Mouse (Mus musculus) cerebellum, postnatal 36 days (tissue): ENCODE data around the gene Mapk8ip3.

ENCODE experiments used
- DNase-seq, 2 experiments: peaks; one replicate each; pipeline ENCODE4 v3.0.0; 2021 to 2022; ENCODE audit warnings: mixed read lengths in 2 of 2

Mapk8ip3 gene

DNA sequence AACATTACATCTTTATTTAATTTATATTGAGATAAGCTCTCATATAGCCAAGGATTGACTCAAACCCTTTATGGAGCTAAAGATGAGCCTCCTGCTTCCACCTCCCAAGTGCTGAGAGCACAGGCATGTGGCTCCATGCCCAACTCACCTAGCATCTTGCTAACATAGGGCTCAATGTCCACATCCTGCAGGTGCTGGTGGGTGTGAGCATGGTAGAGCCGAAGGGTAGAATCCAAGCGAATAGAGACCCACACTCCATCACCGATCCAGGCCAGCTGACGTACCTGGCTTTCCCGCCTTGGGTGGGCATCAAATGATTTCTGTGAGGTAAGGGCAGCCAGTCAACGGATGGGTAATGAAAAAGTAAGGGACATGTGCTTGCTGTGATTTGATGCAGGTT lies 36.8 kb downstream of the Mapk8ip3 start:
- DNase-seq, result no peak

DNA sequence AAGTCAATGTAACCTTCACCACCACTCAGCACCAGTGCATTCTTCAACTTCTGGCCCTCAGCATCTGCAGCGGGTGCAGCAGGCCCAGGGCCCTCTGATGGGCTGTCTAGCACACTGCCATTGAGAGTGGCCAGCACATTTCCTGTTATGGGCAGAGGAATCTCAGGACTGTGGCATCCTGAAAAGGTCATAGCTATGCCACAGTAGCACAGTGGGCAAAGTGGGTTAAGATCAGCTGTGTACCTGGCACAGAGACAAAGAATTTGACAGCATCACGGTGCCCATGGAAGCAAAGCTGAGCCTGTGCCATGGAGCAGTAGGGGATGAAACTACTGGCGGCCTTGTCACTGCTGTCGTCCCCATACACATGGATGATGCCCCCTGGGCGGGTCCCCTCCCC lies 37.6 kb downstream of the Mapk8ip3 start:
- DNase-seq, result no peak

DNA sequence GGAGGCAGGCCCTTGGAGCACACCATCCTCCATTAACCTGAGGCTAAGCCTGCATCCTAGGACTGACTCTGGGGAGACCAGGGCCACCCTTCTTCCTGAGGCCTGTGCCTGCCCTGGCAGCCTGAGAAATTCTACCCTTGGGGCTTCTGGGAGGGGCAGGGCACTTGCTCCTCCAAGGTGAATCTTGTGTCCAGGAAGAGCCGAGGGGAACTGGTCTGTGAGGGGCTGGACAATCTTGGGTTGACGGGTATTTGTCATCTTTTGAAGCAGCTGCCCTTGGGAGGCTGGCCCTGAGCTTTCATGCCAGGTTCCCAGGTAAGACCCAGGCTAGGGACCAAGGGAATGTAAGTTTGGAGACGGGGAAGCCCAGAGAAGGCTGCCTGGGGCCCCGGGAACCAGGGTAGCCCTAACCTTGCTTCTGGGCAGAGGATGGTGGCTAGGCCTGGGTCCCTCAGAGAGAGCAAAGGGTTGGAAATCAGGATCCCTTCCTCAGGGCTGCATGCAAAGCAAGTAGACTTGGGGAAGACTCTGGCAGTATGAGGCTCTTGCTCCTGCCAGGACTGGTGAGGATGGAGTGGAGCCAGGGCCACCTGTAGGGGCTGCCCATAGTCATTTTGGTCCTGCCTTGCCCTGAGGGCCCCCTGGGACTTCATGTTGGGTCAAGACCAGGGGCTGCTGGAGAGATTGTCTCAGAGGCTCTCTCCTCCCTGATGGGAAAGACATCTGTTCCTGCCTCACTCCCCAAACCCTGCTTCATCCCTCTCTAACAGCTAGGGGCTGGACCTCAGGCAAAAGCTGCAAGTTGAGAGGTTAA lies 38.5 kb downstream of the Mapk8ip3 start:
- no peak for DNase-seq

DNA sequence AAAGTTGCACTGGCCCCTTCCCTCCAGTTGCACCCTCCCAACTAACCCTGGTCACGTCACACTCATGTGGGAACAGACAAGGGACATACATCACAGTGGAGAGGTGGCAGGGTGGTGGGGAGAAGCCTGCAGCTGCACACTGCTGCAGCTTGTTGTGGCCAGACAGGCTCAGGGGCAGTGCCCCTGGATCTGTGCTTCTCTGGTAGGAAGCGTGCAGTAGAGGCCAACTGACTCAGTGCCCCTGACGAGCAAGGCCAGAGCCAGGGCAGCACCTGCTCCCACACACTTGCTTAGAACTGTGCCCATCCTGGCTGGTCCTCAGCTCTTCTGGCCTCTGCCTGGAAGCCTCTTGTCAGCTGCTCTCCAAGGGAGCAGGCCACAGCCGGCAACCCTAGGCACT lies 39.2 kb downstream of the Mapk8ip3 start:
- no peak for DNase-seq

DNA sequence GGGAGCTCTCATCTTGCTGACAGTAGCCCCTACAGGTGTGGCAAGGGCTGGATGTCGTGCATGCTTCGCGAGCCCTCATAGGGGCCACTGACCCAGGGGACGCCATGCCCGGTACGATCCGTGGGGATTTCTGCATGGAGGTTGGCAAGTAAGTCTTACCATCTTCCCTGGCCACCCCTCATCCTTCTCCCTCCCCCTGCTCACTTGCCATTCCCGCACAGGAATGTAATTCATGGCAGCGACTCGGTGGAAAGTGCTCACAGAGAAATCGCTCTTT lies 39.8 kb downstream of the Mapk8ip3 start:
- DNase-seq, result no peak

DNA sequence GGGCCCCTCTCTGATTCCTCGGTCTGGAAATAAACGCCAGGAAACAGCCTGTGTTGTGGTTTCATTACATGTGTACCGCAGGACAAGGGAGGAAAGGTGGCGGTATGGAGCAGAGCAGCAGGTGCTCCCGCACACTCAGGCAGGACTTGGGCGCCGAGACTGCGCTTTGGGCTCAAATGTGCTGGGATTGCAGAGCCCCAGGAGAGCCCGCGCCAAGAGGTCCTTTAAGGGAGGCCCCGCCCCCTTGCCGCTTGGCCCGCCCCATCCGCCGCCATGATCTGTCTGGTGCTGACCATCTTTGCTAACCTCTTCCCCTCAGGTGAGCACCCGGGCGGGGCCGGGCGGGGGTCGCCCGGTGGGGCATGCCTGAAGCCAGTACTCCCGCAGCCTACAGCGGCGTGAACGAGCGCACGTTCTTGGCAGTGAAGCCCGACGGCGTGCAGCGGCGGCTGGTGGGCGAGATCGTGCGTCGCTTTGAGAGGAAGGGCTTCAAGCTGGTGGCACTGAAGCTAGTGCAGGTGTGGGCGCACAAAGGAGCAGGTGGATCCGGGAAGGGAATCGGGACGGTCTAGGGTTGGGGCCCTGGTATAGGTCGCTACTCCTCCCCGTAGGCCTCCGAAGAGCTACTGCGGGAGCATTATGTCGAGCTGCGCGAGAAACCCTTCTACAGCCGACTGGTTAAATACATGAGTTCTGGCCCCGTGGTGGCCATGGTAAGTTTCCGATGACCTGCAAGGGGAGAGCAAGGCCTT lies 40.4 kb downstream of the Mapk8ip3 start, which contains the start of gene Nme3:
Gene Nme3 (plus strand): TSS at position 260 of the 752 bp plus-strand sequence.
- DNase-seq, result peak; percentile 76 to 82

DNA sequence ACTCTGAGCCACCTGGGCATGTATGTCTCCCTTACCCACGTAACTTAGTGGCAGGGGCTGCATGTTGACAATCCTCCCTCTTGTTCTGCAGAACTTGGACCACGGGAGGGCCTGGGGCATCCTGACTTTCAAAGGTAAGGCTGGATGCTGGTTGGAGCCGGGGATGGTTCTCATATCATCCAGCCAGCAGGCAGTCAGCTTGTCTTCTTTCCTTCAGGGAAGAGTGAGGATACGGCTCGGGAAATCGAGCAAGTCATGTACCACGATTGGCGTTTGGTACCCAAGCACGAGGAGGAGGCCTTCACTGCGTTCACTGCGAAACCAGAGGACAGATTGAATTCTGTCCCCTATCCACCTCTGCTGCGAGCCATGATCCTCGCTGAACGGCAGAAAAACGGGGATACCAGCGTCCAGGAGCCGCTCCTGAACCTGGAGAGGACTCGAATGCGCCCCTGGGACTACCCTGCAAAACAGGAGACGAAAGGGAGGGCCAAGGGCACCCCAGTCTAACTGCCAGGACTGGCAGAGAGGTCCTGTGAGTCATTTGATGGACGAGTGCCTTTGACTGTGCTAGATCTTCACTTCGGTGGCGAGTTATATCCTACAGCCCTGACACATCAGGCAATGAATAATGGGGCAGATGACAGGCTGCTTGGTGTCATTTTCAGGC lies 41.1 kb downstream of the Mapk8ip3 start:
- no peak for DNase-seq

DNA sequence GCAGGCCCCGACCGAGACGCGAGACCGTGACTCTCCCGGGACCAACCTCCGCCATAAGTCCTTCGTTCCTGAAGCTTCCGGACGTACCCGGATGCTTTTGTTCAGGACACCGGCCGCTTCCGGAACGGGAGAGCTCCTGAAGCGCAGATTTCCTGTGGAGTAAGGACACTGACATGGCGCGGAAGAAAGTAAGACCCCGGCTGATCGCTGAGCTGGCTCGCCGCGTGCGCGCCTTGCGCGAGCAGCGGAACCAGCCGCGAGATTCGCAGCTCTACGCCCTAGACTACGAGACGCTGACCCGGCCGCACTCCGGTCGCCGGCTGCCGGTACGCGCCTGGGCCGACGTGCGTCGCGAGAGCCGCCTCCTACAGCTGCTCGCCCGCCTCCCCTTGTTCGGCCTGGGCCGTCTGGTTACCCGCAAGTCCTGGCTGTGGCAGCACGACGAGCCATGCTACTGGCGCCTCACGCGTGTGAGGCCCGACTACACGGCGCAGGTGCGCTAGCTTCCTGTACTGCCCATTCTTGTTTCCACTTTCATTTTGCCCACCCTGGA lies 41.7 kb downstream of the Mapk8ip3 start, which contains the start of the genes Eme2 and Mrps34:
Gene Eme2 (minus strand): TSS at position 93 of the 553 bp plus-strand sequence.
Gene Mrps34 (plus strand): TSS at position 122 of the 553 bp plus-strand sequence.
- peak; percentile 85 to 86 for DNase-seq

DNA sequence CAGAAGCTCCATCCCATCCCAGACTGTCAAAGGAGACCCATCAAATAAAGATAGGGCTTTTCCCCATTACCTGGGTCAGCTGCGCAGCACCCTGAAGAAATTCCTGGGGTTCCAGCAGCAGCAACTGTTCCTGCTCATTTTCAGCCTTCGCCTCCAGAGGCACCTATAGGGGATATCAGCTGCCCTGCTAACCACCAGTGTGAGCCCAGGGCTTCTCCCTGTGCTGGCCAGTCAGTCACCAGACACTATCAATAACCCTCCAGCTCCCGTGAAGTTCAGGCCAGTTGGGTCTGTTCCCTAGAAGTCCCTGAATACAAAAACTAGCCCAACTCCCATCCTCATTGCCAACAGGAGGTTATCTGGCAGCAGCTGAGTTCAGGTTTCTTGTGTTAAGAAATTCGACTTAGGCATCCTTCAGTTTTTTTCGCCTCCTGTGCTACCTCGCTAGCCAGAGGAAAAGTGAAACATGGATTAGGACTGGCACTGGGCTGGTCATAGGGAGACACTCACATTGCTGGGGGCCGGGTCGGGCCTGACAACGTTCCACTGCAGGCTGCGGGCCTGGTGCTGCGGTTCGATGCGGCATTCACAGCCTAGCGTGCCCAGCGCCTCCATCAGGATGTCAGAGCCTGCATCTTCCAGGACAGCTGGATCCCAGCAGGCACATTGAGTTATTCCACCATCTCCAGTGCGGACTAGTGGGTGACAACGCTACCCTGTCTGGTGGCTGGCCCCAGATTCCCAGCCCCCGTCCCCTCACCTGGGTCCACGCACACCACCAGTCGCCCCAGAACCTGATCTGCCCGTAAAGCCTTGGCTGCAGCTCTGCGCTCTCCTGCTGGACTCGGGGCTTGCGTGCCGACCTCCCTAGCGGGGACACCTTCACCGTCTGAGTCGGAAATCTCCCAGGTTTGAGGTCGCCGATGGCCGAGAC lies 42.4 kb downstream of the Mapk8ip3 start:
- no peak for DNase-seq

DNA sequence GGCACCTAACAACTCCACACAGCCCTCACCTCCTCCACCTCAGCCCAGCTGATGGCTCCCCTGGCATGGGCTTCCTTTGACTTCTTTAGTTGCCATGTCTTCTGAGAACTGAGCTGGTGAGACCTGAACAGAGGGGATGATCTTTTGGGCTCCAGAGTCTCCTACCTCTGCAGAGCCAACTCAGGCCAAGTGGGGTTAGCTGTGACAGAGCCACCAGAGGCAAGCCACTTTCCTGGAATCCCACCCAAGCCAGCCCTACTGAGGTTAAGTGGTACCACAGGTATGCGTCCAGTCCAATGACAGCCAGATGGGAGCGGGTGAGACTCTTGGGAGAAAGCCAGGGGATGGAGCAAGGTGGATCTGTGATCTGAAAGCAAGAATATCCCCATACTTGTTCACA lies 43.5 kb downstream of the Mapk8ip3 start:
- DNase-seq, result no peak

DNA sequence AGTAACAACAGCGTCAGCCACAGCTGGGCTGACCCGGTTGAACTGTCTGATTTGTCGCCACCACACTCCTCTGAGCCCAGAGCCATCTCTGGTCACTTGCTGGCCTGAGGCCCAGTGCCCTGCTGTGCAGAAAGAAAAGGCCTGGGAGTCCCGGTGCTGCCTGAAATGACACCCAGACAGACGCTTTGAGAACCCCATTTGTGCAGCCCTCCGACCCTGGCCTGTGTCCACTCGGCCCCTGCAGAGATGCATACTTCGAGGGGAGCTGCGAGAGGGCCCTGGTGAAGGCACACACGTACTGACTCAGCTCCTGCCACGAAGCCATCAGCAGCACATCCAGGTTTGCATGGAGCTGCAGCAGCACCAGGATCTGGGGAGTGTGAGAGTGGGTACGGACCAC lies 44.0 kb downstream of the Mapk8ip3 start:
- DNase-seq, result no peak

DNA sequence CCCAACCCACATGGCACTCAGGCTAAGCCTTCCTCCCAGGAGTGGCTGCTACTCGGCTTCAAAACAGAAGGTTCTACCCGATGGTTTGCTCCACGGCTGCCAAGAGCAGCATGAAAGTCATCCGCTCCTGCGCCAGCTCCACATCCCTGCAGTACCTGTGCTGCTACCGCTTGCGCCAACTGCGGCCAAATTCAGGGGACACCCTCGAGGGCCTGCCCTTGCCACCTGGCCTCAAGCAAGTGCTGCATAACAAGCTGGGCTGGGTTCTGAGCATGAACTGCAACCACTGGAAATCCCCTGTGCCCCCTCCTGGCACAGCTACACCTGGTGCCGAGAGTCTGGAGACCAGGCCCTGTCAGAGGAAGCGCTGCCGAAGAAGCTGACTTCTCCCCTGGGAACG lies 45.5 kb downstream of the Mapk8ip3 start:
- DNase-seq, result peak; percentile 73 to 77

DNA sequence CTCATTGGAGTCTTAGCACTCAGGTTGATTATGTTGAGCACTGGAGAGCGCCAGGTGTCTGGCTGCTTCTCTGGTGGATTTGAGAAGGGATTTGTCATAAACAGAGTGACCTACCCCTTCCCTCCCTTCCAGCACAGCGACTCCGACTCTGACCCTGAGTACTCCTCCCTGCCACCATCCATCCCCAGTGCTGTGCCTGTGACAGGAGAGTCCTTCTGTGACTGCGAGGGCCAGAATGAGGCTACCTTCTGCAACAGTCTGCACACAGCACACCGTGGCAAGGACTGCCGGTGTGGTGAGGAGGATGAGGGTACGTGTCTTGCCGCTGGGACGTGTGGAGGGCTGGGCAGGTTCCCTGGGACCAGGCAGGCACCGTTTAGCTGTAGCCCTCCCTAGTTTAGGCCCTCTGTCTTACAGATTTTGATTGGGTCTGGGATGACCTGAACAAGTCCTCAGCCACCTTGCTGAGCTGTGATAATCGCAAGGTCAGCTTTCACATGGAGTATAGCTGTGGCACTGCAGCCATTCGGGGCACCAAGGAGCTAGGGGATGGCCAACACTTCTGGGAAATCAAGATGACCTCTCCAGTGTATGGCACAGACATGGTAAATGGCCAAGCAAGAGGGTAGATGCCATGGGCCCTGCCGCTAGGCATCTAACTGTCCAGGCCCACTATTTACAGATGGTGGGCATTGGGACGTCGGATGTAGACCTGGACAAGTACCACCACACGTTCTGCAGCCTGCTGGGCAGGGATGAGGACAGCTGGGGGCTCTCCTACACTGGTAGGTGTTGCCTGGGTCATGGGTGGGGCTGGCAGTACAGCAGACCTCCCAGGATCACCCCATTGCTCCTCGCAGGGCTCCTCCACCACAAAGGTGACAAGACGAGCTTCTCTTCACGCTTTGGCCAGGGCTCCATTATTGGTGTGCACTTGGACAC lies 46.4 kb downstream of the Mapk8ip3 start:
- no peak for DNase-seq

DNA sequence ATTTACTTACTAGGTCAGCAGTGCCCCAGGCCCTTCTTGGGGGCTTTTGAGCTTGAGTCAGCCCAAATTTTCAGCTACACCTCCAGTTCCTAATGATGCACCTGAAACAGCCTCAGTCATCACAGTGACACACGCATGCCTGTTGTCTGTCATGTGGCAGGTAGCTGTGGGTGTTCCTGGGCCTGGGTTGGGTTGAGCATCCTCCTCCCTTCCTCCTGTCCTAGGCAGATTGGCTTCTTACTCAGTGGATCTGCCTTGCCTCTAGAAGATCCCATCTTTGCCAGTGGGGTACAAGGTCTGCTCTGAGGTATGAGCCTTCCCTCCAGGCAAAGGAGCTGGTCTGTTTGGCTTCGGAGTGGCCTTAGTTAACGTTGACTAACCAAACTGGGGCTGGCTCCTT lies 47.9 kb downstream of the Mapk8ip3 start:
- no peak for DNase-seq

DNA sequence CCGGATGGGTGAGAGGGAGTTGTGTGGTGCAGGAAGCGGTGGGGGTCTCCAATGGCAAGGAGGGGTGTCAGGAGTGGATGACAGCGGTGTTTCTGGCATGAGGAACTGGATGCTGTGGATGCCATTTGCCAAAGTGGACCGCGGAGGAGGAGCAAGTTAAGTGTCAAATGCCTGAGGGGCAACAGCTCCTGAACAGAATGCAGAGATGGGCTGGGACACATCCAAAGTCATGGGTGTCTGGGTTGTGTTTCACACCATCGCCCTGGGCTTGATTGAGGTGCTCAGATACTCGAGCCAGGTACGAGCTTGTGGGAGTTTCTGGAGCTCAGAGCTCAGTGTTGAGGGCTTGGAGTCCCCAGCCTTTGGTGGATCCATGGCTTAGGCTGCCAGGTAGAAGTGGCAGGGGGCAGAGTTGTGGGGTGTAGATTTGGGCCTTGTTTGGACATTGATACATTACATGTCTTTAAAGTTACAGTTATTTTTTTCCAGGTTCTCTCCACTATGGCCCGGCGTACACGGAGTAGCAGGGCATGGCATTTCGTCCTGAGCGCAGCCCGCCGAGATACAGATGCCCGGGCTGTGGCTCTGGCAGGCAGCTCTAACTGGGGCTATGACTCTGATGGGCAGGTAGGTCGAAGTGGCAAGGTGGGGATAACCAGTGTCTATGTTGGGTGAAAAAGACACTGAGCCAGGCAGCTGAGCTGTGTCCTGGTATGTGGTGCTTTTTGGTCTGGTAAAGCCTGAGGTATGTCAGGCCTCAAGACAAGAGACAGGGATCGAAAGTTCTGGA lies 49.3 kb downstream of the Mapk8ip3 start:
- DNase-seq, result no peak

DNA sequence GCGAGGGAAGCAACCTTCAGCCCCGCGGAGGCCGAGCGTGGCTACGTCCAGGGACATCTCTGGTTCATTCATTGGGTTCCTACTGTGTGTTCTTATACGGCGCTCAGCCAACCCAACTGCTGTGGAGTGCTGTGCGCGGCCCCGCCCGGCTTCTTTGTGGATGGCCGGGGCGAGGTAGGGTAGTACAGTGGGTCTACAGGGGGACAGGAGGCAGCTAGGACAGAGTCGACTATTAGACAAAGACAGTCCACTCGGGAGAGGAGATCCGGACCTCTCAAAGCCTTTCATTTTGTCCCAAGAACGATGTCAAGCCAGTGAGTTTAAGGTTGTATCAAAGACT lies 49.9 kb downstream of the Mapk8ip3 start:
- no peak for DNase-seq

DNA sequence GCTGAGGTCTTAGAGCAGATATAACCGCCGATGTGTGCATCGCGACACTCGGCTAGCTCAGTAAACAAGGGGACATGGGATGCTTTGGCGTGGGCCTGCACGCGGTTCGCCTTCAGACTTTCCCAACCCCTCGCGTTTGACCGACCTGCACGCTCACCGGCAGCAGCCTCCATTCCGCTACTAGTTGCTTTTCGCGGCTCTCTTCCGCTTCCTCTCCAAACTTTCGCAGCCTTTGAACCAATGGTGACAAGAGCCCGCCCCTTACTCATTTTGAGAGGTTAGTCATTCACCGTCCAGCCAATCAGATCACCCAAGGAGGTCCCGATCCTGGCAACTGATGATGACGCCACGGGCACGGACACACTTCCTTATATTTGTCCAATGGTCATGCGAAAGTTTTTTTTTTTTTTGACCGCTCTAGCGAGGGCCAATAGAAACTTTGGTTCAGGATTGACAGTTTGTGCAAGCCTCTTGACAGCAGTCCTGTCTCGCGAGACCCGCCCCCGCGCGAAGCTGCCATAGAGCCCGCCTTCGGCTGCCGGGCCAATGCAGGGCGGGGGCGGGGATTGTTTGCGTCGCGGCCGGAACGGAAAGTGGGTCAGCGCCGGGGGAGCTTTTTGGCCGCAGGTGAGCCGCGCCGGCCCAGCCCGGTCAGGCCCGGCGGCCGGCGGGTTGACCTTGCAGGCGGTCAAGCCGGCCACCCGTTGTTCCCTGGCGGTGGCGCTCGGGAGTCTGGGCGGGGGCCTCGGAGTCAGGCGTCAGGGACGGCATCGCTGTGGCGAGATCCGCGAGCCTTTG lies 50.4 kb downstream of the Mapk8ip3 start, which contains the start of the genes Nubp2 and Spsb3:
Gene Nubp2 (minus strand): TSS at position 216 of the 798 bp plus-strand sequence.
Gene Spsb3 (plus strand): TSS at position 510 of the 798 bp plus-strand sequence.
- DNase-seq, result peak; percentile 98 to 99

DNA sequence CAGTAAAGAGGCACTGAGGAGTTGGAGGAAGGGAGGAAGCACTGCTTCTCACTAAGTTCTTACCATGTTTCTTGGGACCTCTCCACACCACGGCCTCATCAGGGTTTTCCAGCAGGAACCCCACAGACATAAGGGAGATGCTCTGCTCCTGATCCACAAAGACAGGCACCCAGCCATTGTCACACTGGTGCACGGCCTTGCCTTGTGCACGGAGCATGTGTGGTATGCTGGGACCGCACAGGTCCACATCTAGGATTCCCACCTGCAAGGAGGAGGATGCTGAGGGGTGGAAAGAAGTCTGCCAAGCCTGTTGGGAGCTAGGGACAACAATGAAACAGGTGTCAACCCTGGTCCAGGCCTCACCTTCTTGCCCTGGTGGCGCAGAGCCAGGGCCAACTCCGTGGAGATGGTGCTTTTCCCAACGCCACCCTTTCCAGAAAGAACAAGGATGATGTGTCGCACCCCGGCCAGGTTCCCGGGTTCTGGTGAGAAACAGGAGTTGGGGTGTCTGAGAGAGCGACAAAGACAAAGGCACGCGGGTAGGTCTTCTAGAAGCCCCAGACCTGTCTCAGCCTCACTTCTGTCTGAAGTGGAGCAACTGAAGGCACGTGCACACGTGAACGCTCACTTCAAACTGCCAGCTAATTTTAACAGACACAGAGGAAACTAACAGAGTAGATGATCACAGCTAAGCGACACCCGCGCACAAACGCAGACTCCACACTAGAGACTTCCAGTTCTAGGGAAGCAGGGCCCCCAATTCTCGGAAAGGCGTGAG lies 51.2 kb downstream of the Mapk8ip3 start:
- no peak for DNase-seq
